Mouse (Mus musculus) heart, embryonic 15.5 days (tissue): ENCODE measurements around the gene Mdn1. TPM values are rescaled to one million over a fixed set of nuclear protein-coding genes. Genes with fewer than 3 reads are reported as not detected.
A peak's percentile ranks its signal among the peaks of the same experiment; 100 is the strongest.

ENCODE experiments used
- ATAC-seq: fragments of 200-750 bp; cut with Nextera tagmentation; replicated peaks from 2 replicates; pipeline ENCODE4 v1.8.0; 2017; ENCODE audit warnings: low read depth, moderate TSS enrichment; ENCODE audit not compliant: insufficient number of reproducible peaks, insufficient read depth, low FRiP score
- H3K27ac ChIP-seq: fragments of 300-500 bp; sonication (generic); 2 replicates; pipeline ENCODE4 v1.5.1; 2015; ENCODE audit warnings: mild to moderate bottlenecking, inconsistent platforms
- H3K27me3 ChIP-seq: fragments of 300-500 bp; sonication (generic); 2 replicates; pipeline ENCODE4 v1.6.1; 2015; ENCODE audit warnings: inconsistent platforms
- H3K36me3 ChIP-seq: fragments of 300-500 bp; sonication (generic); 2 replicates; pipeline ENCODE4 v1.6.1; 2015; ENCODE audit warnings: mild to moderate bottlenecking, inconsistent platforms
- H3K4me1 ChIP-seq: fragments of 300-500 bp; sonication (generic); replicated peaks from 2 replicates; pipeline ENCODE4 v1.6.1; 2015; ENCODE audit warnings: inconsistent platforms
- H3K4me2 ChIP-seq: fragments of 300-500 bp; sonication (generic); 2 replicates; pipeline ENCODE4 v1.6.1; 2015; ENCODE audit warnings: inconsistent platforms, mild to moderate bottlenecking, moderate library complexity
- H3K4me3 ChIP-seq: fragments of 300-500 bp; sonication (generic); 2 replicates; pipeline ENCODE4 v1.5.1; 2015; ENCODE audit warnings: mild to moderate bottlenecking, inconsistent platforms
- H3K9ac ChIP-seq: fragments of 300-500 bp; sonication (generic); 2 replicates; pipeline ENCODE4 v1.6.1; 2015; ENCODE audit warnings: mild to moderate bottlenecking, inconsistent platforms
- H3K9me3 ChIP-seq: fragments of 300-500 bp; sonication (generic); replicated peaks from 2 replicates; pipeline ENCODE4 v1.6.1; 2016; ENCODE audit warnings: inconsistent platforms
- WGBS: fragments of 180-500 bp; shearing (Covaris S2); methylation state at CpG from one replicate; pipeline ENCODE4 v1.1.7; 2015; ENCODE audit warnings: mixed read lengths; 5-methylcytosine and 5-hydroxymethylcytosine counted together
- polyA plus RNA-seq: library from polyadenylated mRNA; unstranded; fragments of >200 nt; fragmentation: Nextera tagmentation; extraction: Ambion mirVana; gene quantifications from 2 replicates; pipeline ENCODE4 v1.2.1, GENCODE M21; 2015

The Mdn1 gene
- polyA plus RNA-seq, 1 experiment from 2014 or later, result 5.7 TPM

DNA sequence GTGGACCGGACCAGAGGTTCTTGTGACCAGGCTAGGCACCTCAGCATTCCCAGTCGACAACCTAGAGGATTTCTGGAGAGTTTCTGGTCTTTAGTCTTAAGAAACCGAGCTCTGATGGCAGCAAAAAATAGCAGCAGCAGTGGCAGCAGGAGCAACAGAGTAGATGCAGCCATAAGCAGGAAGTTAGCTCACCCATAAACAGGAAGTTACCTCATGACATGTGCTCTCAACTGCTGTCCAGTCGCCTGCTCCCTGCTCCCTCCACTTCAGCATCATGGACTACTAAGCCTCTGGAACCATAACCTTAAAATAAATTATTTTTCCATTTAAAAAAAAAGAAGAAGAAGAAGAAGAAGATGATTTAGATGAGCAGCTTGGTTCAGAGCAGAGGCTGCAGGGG lies 132.1 kb downstream of the Mdn1 start:
- Histone ChIP-seq H3K27me3 (no peaks in the 10 kb centered on the region), H3K4me1 (no peaks in the 10 kb centered on the region), H3K4me3 (no peak overlapping the region), H3K9me3 (no peaks in the 10 kb centered on the region), H3K4me2 (no peak overlapping the region), H3K9ac (no peak overlapping the region), H3K36me3 (no peaks in the 10 kb centered on the region), H3K27ac (no peak overlapping the region)
- WGBS, result 71% methylated on average over 4 of the region's 4 CpGs
- no peak for ATAC-seq

DNA sequence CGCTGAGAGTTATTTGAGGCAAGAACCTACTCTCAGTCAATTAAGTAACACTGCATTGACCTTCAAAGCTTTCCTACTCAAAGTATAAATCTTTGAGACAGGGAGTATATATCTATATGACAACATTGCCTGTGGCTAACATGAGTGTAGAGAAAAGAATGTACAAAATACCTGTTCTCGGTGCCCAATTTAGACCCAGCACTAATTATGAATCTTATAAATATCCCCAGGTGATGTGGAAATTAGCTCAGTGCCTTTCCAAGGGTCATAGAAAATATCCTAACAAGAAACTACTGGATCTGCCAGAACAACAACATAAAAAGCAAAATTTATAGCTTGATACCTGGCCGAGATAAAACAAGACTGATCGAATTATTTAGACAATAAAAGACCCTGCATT lies 142.1 kb downstream of the Mdn1 start:
- Histone ChIP-seq H3K27ac (no peak overlapping the region), H3K4me3 (no peak overlapping the region), H3K36me3 (no peaks in the 10 kb centered on the region; the same call in 1 of the 2 replicates), H3K4me1 (peaks cover 7% of the 10 kb centered on the region), H3K4me2 (no peak overlapping the region), H3K9me3 (no peaks in the 10 kb centered on the region), H3K27me3 (no peaks in the 10 kb centered on the region), H3K9ac (no peak overlapping the region)
- 93% methylated on average over 4 of the region's 4 CpGs for WGBS
- ATAC-seq, result no peak

DNA sequence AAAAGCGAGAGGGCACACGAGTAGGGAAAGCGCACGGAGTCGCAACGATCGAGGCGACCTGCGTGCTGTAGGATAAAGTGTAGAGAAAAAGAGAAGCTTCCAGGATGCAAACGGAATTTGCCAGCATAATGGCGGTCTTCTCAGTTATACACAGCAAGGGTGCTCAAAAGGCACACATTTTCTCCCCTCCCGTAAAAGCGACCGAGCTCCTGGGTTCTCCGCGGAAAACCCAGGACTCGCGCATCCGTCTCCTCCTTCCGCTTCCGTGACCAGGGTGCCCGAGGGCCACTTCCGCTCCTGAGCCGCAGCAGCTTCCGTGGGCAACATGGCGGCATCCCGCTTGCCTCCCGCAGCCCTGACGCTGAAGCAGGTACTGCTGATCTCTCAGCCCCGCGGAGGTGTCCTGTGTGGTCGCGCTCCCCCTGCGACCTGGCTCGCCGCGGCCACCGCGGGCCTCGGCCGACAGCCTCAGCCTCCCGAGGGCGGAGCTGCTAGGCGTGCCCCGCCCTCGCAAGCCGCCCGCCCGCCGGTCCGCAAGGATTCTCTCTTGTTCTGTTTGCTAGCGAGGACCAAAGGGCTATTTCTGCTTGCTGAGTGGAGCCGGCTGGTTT lies 143.2 kb downstream of the Mdn1 start, which contains the start of gene Lyrm2:
Gene Lyrm2 (plus strand): TSS at position 288 of the 611 bp plus-strand sequence.
- Histone ChIP-seq H3K36me3 (no peaks in the 10 kb centered on the region; the same call in 1 of the 2 replicates), H3K4me1 (peaks cover 7% of the 10 kb centered on the region), H3K4me3 (peak within 1 kb of the TSS; percentile 88), H3K27me3 (no peaks in the 10 kb centered on the region), H3K4me2 (peak within 1 kb of the TSS; percentile 77), H3K27ac (peak within 1 kb of the TSS; percentile 99), H3K9ac (peak within 1 kb of the TSS; percentile 91), H3K9me3 (no peaks in the 10 kb centered on the region)
- ATAC-seq, result peak; percentile 86
- WGBS, result under 1% methylated on average over 53 of the region's 53 CpGs

DNA sequence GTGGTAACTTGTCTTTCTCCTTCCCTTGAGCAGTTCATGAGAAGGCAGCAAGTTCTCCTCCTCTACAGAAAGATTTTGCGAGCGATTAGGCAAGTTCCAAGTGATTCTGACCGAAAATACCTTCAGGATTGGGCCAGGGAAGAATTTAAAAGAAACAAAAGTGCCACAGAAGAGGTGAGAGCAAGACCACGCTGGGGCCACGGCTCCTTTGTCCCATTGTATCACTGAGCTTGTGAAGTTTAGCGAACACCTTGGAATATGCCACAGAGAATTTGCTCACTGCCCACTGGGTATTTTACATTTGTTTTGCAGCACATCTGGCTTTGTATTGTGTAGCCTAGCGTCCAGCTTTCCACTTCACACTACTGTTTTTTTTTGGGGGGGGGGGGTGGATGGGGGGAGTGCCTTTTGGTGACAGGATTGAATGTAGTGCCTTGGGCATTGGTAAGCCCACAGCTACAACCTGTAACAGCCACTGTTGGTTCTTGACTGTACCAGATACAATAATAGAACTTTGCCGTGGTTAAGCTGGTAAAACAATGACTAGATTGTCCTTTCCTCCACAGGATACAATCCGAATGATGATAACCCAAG lies 143.8 kb downstream of the Mdn1 start:
- H3K4me2 ChIP-seq, result peak overlapping the region; percentile 77
- no peaks in the 10 kb centered on the region; the same call in 1 of the 2 replicates for H3K36me3 ChIP-seq
- H3K4me1 ChIP-seq, result peaks cover 7% of the 10 kb centered on the region
- H3K9me3 ChIP-seq, result no peaks in the 10 kb centered on the region
- H3K4me3 ChIP-seq, result peak overlapping the region; percentile 88
- ATAC-seq, result no peak
- WGBS, result 9% methylated on average over 9 of the region's 9 CpGs
- peak overlapping the region; percentile 91 for H3K9ac ChIP-seq
- H3K27ac ChIP-seq, result peak overlapping the region; percentile 99
- no peaks in the 10 kb centered on the region for H3K27me3 ChIP-seq

DNA sequence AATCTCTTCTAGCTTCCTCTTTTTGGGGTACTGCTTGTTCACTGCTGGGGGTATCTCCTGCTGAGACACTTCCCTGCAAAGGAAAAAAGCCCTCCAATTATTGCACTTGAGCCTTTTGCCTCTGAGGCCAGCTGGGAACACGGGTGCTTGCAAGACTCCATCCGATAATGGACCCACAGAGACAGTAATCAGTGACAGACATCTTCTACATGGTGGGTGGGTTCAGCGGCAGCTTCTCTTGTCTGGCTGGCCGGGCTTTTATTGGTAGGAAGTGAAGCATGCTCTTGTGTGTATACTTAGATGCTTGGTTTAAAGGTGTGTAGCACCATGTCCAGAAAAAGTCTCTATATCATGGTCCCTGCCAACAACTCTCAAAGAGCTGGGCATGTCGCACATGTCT lies 160.6 kb downstream of the Mdn1 start:
- H3K9ac ChIP-seq, result no peak overlapping the region
- no peaks in the 10 kb centered on the region for H3K4me1 ChIP-seq
- no peak overlapping the region for H3K27ac ChIP-seq
- ATAC-seq, result no peak
- no peaks in the 10 kb centered on the region for H3K27me3 ChIP-seq
- H3K4me3 ChIP-seq, result no peak overlapping the region
- WGBS, result 70% methylated on average over 5 of the region's 5 CpGs
- no peaks in the 10 kb centered on the region for H3K9me3 ChIP-seq
- H3K4me2 ChIP-seq, result no peak overlapping the region
- H3K36me3 ChIP-seq, result no peaks in the 10 kb centered on the region

DNA sequence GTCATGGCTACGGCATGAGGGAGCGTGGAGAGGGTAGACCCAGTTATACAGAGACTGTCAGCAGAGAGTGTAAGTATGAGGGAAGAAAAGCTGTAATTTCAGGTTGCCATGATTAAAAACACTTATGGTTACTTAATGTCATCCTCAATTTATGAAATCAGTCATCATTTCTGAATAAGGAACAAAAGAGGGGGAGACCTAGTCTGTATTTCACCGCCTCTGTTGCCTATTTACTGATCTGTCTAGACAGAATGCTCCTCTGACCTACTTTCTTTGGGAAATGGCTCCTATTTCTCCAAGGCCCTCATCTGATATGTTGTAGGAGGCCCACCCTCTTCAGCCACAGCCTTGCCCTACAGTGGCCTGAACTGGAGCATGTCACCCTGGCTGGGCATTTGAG lies 163.8 kb downstream of the Mdn1 start:
- no peak for ATAC-seq
- Histone ChIP-seq H3K9ac (no peak overlapping the region), H3K27ac (no peak overlapping the region), H3K4me1 (no peaks in the 10 kb centered on the region), H3K36me3 (no peaks in the 10 kb centered on the region), H3K9me3 (no peaks in the 10 kb centered on the region), H3K27me3 (no peaks in the 10 kb centered on the region), H3K4me2 (no peak overlapping the region), H3K4me3 (no peak overlapping the region)
- WGBS, result 88% methylated on average over 3 of the region's 3 CpGs

DNA sequence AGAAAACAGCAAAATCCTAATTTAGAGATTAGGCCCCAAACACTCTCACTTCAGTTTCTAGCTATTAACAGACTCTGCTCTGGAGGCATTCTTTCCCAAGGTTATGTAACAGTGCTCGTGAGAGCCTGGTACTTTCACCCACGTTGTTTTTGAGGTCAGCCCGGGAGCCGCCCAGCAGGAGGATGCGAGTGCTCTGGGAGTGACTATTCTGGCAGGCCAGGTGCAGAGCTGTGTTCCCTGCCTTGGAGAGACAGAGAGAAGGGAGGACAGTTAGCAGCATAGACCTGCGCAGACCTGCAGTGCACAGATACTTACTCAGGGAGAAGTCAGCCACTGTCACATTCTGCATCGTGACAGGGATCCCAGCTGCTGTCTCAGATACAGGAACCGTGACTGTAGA lies 167.3 kb downstream of the Mdn1 start:
- Histone ChIP-seq H3K9ac (no peak overlapping the region), H3K4me2 (no peak overlapping the region), H3K4me1 (peaks cover 11% of the 10 kb centered on the region), H3K4me3 (no peak overlapping the region), H3K27ac (no peak overlapping the region), H3K27me3 (no peaks in the 10 kb centered on the region), H3K36me3 (no peaks in the 10 kb centered on the region), H3K9me3 (no peaks in the 10 kb centered on the region)
- no peak for ATAC-seq
- 65% methylated on average over 8 of the region's 8 CpGs for WGBS

Other genes starting within 250 kb of the Mdn1 start
- gene Gja10, start 54.4 kb upstream of the Mdn1 start, polyA plus RNA-seq, result not detected in 2 replicates
- 24.7 and 31.6 TPM in 2 replicates for gene Casp8ap2, start 41.7 kb upstream of the Mdn1 start, polyA plus RNA-seq
- 101 and 125 TPM in 2 replicates for gene Lyrm2, start 143.1 kb downstream of the Mdn1 start, polyA plus RNA-seq